Mouse (Mus musculus): Measurements from ENCODE around the gene Shank2.

Gene Shank2

DNA sequence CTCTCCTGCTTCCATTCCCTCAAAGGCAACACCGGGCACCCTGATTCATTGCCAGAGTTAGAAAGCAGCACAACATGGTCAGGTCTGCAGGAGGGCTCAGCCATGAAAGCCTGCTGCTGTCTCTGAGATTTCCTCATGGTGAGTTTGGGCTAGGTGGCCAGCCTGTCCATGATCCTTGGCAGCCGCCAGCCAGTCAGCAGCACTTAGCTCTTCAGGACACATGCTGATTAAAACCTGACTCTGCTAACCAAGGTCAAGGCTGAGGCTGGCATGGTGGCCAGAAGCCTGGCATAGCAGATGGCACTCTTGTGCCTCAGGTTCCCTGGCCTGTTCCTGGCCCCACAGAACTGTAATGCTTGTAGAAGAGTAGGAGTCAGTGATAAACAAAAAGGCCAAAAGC is 269.3 kb downstream of the Shank2 start:
- in situ Hi-C loops (cut with MboI), result no loop called here

DNA sequence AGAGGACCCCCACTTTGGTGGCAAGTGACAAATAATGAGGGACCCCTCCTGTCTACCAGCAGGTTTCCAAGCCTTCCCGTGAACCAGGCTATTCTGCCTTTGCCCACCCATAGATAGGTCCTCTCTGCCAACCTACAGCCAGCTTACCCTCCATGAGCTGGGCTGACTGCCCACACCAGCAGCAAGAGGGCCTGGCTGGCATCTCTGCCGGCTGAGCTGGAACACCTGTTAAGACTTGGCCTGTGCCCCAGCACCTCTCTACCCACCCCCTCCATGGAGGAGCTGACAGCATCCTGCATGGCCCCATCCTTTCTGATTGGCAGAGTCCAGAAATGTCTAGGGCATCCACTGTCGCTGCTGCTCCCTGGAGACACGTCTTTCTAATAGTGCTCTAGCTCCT is 277.0 kb downstream of the Shank2 start:
- in situ Hi-C loops (cut with MboI), result no loop called here

- in situ Hi-C loops (cut with MboI), result no loop called here
These were observed 282.0 kb downstream of the Shank2 start for GRCm38 (mm10) chr7:144283701-144284100.

DNA sequence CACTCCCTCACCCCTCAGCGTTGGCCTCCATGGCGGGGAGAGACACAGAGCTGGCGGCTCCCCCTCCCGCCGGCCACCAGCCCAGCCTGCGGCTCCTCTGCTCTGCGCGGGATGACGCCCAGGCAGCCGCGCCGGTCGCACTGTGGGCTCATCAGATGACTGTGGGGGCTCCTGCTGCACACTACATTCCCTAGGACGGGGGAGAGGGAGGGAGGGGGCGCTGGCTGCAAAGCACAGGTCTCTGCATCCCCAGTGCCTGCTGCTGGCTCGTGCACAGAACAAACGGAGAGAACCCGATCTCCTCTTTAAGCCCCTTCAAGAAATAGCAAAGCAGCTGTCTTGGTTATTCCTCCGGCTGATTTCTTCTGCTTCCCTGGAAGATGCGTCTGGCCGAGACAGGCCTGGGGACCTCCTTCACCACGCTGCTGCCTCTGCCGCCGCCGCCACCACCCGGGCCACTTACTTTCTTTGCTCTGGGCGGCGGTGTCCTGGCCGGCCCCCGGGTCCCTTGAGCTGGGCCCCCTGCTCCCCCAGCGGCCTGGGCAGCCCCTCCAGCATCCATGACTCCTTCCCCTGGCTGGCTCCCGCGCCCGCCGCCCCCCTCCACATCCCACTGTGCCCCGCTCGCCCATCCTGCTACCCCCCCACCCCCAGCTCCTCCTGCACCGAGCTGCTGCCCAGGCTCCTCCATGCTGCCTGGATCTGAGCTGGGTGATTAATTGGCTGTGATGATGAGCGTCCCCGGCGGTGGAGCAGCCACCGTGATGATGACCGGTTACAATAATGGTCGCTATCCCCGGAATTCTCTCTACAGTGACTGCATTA is 282.7 kb downstream of the Shank2 start:
- in situ Hi-C loops (cut with MboI), result no loop called here

- in situ Hi-C loops (cut with MboI), result no loop called here
These were observed 283.4 kb downstream of the Shank2 start for GRCm38 (mm10) chr7:144285066-144285633.

DNA sequence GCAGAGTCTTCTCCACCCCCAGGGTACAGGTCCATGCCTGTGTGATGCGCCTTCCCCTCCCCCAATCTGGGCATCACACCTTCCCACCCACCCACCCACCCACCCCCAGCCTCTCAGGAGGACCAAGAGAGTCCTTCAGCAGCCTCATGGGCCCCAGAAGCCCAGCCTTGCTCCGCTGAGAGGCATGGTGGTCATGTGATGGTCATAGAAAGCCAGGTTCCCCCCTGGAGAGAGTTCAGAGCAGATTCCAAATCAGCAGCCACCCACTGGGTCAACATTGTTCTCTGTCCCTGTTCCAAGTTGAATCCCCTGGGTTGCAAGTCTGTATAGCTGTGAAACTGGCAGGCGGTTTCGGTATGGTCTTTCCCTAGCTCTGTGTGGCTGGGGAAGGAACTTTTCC is 284.2 kb downstream of the Shank2 start:
- in situ Hi-C loops (cut with MboI), result no loop called here

GRCm38 (mm10) chr7:144287991-144288390 is 286.3 kb downstream of the Shank2 start:
- in situ Hi-C loops (cut with MboI), result no loop called here

GRCm38 (mm10) chr7:144291478-144291877 is 289.8 kb downstream of the Shank2 start:
- in situ Hi-C loops (cut with MboI), result no loop called here

DNA sequence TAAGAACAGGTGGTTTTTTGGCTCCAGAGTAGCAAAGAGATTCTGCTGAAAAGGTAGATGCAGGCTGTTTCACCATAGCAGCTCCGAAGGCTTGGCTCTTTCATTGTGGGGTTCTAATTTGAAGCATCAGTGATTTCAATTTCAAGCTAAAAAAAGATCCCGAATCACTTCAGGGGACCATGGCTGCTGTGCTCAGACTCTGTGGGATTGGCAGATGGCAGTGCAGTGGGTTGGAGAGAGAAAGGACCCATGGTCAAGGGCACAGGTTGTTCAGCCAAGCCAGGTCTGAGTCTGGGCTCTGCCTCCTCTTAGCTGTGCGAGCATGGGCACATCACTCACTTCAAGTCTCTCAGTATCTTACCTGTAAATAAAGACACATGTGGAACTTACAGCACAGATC is 291.9 kb downstream of the Shank2 start:
- in situ Hi-C loops (cut with MboI), result no loop called here

DNA sequence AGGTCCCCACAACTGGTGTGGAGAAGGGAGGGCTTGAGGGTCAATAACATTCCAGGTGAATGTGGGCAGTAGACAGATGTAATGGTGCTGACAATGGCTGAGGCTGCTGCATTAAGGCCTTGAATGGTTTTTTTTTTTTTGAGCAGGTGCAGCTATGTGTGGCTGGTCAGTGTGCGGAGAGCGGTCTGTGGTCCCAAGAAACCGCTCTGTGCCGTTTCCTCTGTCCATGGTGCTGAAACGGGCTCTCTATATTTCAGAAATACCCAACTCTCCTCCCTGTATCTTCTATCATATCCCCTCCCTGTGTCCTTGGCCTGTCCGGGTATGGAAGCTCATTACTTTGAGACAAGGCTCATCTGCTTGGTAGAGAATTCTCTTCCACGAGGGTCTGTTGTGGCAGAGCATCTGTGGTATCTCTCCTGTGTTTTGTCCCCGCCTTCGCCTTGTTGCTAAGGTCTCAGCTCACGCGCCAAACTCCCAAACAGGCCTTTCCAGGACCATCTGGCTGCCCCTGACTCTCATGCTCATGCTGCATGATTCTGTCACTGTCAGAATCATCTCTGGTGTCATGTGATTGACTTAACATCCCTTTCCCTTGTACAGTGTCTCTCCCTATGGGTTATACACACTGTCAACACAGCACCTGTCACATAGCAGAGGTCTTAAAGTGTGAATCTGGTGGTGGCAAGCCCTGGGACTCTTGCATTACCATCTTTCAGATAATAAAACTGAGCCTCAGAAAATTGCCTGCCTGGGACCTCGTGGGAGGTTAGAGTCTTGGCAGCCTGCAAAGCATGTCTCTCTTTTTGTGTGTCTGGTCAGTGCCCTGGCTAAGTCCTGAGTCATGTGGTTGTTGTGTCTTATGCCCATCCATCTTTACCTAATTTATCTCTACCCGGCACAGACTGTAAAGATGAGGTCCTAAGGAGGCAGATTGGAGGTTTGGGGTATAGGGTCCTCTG is 292.8 kb downstream of the Shank2 start:
- in situ Hi-C loops (cut with MboI), result no loop called here

- in situ Hi-C loops (cut with MboI), result no loop called here
These were observed 297.6 kb downstream of the Shank2 start for GRCm38 (mm10) chr7:144299351-144299750.

- in situ Hi-C loops (cut with MboI), result no loop called here
These were observed 299.9 kb downstream of the Shank2 start for GRCm38 (mm10) chr7:144301646-144302045.

DNA sequence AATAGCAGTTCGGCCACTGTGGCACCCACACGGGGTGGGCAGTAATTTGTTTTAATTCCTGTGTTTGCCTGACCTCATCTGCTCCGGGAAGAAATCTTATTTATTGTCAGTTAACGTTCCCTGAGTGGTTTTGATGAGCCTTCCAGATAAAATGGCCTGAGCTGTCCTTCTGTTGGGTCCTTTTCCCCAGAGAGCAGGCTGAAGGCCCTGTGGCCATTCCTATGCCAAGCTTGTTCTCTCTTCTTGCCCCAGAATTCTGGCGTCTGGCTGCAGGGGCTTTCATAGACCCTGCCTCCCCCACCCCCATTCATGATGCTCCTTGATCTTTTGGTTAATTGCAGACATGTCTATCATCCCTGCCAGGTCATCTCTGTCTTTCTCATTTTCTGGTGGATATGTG is 300.8 kb downstream of the Shank2 start:
- in situ Hi-C loops (cut with MboI), result no loop called here

DNA sequence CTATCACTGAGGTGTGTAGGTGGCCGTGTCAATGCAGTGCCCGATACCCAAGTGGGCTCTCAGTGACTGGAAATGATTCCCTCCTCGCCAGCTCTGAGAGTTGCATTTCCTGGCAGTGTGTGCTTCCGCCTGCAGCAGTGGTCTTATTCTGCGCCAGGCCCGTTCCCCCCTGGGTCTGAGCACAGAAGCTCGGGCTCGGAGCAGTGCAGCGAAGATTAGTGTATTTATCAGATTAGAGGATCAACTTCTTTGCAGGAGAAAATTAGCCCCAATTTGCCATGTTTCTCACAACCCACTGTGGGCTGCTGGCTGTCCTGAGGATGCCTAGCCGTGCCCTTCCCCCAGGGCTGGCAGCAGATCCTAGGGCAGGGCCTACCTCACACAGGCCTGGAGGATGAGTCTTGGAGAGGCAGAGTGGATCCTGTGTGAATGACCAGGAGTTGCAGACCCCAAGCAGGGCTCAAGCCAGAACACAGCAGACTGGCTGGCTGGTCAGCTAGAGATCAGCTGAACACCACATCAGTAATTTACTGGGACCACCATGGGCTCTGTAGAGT is 306.2 kb downstream of the Shank2 start:
- in situ Hi-C loops (cut with MboI), result no loop called here

GRCm38 (mm10) chr7:144314438-144315105 is 312.8 kb downstream of the Shank2 start:
- in situ Hi-C loops (cut with MboI), result no loop called here

- in situ Hi-C loops (cut with MboI), result no loop called here
These were observed 314.5 kb downstream of the Shank2 start for GRCm38 (mm10) chr7:144316224-144316623.

DNA sequence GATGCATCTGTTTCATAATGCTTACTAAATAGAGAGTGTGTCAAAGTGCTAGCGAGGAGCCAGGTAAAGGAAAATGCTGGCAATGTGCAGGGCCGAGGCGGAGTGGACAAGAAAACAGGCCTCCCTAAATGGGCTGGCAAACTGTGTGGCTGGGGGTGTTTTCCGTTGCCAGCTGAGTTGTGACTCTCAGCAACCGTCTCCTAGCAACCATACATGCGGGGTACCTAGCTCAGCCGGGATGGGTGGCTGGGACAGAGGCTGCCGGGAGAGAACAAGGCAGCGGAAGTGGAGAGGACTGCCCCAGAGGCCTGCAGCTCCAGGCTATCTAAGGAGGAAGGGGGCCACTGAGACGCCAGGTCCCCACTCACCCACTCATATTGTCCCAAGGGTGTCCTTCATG is 315.1 kb downstream of the Shank2 start:
- in situ Hi-C loops (cut with MboI), result no loop called here

DNA sequence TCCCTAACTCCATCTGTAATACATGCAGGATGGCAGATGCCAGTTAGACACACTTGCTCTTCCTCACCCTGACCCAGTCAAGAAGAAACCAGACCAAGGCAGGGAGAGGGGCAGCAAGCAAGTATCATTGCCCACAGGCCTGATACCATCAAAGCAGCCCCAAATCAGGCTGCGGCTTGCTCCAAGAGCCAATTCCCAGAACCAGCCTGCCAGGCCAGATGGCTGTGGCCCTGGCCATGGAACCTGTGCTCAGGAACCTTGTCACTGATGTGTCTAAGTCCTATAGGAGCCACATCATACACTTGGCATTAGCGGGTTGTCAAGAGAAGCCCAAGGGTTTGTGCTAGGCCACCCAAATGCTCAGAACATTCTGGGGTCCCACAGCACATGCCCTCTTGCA is 322.3 kb downstream of the Shank2 start:
- in situ Hi-C loops (cut with MboI), result no loop called here

DNA sequence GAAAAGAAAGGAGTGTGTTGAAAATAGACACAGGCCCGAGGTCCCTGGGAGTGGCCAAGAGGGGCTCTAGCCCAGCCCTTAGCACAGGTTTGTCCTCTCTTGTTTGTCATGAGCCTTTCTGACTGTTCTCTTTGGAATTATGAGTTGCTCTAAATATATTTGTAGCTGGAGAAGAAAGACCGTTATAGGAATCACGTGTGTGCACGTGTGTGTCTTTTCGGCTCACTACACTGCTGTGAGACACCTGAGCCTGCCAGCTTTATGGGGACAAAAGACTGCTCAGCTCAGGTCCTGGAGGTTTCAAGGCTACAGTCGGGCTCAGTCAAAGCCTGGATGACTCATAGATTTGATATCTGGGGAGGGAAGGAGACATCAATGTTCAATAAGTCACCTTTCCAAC is 323.1 kb downstream of the Shank2 start:
- in situ Hi-C loops (cut with MboI), result no loop called here

GRCm38 (mm10) chr7:144325603-144326002 is 323.9 kb downstream of the Shank2 start:
- in situ Hi-C loops (cut with MboI), result no loop called here

DNA sequence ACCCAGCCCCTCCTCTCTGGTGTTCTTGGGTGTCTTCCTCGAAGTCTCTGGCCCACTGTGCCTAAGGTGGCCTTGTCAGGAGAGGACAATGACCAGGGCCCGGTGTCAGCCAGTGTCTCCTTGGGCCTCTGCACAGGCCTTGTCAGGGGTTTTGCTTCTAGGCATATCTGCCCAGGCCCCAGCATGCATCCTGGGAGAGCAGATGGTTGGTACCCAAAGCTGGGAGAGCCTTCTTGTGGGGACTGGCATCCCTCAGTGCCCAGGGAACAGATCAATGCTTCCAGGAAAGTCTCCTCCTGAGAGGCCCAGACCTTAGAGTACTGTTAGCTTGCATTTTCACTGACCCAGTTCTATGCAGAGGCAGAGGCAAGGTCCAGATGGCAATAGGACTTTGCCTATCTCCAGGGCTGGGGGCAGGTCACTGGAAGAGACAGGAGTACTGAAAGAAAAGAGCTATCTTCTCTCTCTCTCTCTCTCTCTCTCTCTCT is 327.7 kb downstream of the Shank2 start:
- in situ Hi-C loops (cut with MboI), result no loop called here

Data from mature B cell (primary cell).